Mouse (Mus musculus) kidney, postnatal 0 days (tissue): Measurements from ENCODE around the gene Zfp318. TPM values are rescaled to one million over a fixed set of nuclear protein-coding genes. Genes with fewer than 3 reads are reported as not detected.

Source experiments
- ATAC-seq: fragments of 200-750 bp; cut with Nextera tagmentation; replicated peaks from 2 replicates; pipeline ENCODE4 v1.8.0; 2017; ENCODE audit warnings: low read depth, moderate number of reproducible peaks, moderate TSS enrichment, moderate library complexity; ENCODE audit not compliant: low FRiP score
- DNase-seq: peaks from one replicate; pipeline ENCODE4 v3.0.0-alpha.2; 2016; ENCODE audit warnings: low spot score
- H3K27ac ChIP-seq: fragments of 300-500 bp; sonication (generic); 2 replicates; pipeline ENCODE4 v1.5.1; 2014; ENCODE audit warnings: mild to moderate bottlenecking
- H3K27me3 ChIP-seq: fragments of 300-500 bp; sonication (generic); 2 replicates; pipeline ENCODE4 v1.6.1; 2014; ENCODE audit warnings: low read length, mixed read lengths; ENCODE audit not compliant: insufficient read depth
- H3K36me3 ChIP-seq: fragments of 300-500 bp; sonication (generic); 2 replicates; pipeline ENCODE4 v1.6.1; 2014; ENCODE audit warnings: low read length, mixed read lengths; ENCODE audit not compliant: insufficient read depth
- H3K4me1 ChIP-seq: fragments of 300-500 bp; sonication (generic); replicated peaks from 2 replicates; pipeline ENCODE4 v1.6.1; 2014; ENCODE audit warnings: antibody characterized with exemption, low read length, mixed read lengths; ENCODE audit not compliant: insufficient read depth
- H3K4me2 ChIP-seq: fragments of 300-500 bp; sonication (generic); 2 replicates; pipeline ENCODE4 v1.6.1; 2014; ENCODE audit warnings: mild to moderate bottlenecking, low read length, moderate library complexity, mixed read lengths
- H3K4me3 ChIP-seq: fragments of 300-500 bp; sonication (generic); replicated peaks from 2 replicates; pipeline ENCODE4 v1.5.1; 2014; ENCODE audit warnings: low read depth, low read length
- H3K9ac ChIP-seq: fragments of 300-500 bp; sonication (generic); 2 replicates; pipeline ENCODE4 v1.6.1; 2014; ENCODE audit warnings: low read depth, low read length
- H3K9me3 ChIP-seq: fragments of 300-500 bp; sonication (generic); replicated peaks from 2 replicates; pipeline ENCODE4 v1.6.1; 2016; ENCODE audit warnings: low read length, inconsistent platforms, mixed read lengths
- CTCF ChIP-seq: IDR thresholded peaks from 2 replicates; pipeline ENCODE4 v1.5.1; 2016; ENCODE audit warnings: antibody characterized with exemption, low read depth, mild to moderate bottlenecking, moderate library complexity
- WGBS: fragments of 180-500 bp; shearing (Covaris S2); extraction: QIAGEN DNeasy Blood & Tissue Kit; methylation state at CpG from one replicate; pipeline ENCODE4 v1.1.7; 2014; 5-methylcytosine and 5-hydroxymethylcytosine counted together
- polyA plus RNA-seq: library from polyadenylated mRNA; unstranded; fragments of >200 nt; fragmentation: Nextera tagmentation; extraction: Ambion mirVana; gene quantifications from 2 replicates; pipeline ENCODE4 v1.2.1, GENCODE M21; 2015

Zfp318 gene
- polyA plus RNA-seq, 1 experiment from 2014 or later: 6.3 TPM

DNA sequence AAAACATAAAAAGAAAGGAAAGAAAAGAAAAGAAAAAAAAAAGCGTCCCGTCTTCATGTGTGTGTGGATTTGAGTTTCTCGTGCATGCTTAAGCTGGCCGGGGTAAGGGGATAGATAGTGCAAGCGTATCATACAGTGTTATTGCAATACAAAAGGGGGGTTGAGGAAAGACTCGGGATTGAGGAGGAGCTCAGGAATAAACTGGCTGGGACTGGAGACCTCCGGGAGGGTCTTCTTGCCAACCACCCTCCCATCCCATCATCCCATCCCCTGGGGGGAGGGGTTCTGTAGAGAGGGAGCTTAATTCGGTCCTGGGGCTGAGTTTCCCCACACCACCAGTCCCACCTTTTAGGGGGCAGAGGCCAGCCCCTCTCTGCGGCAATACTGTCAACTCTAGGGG, 71.0 kb downstream of the Zfp318 start:
- 3% methylated on average over 9 of the region's 9 CpGs for WGBS
- peak overlapping the region; percentile 38 for H3K4me3 ChIP-seq
- H3K9ac ChIP-seq: no peak overlapping the region
- H3K4me1 ChIP-seq: peaks cover 12% of the 10 kb centered on the region; the same call in 1 of the 2 replicates
- TF ChIP-seq CTCF: no peak
- peak; percentile 18 for DNase-seq
- peaks cover 30% of the 10 kb centered on the region for H3K27me3 ChIP-seq
- no peaks in the 10 kb centered on the region for H3K36me3 ChIP-seq
- ATAC-seq: no peak
- H3K27ac ChIP-seq: no peak overlapping the region
- H3K9me3 ChIP-seq: no peaks in the 10 kb centered on the region
- H3K4me2 ChIP-seq: peak overlapping the region; percentile 76

- Histone ChIP-seq H3K27ac (no peak overlapping the region), H3K4me3 (peak overlapping the region; percentile 38), H3K36me3 (no peaks in the 10 kb centered on the region), H3K27me3 (peaks cover 35% of the 10 kb centered on the region), H3K9me3 (no peaks in the 10 kb centered on the region), H3K4me2 (peak overlapping the region; percentile 76), H3K4me1 (peaks cover 12% of the 10 kb centered on the region; the same call in 1 of the 2 replicates), H3K9ac (no peak overlapping the region)
- peak; percentile 32 for DNase-seq
- no peak for ATAC-seq
- WGBS: 2% methylated on average over 33 of the region's 33 CpGs
- TF ChIP-seq CTCF: no peak
Observed at GRCm38 (mm10) chr17:46455110-46455691, 71.7 kb downstream of the Zfp318 start.

GRCm38 (mm10) chr17:46457791-46458190, 74.3 kb downstream of the Zfp318 start:
- ATAC-seq (no peak), DNase-seq (peak; percentile 29)
- Histone ChIP-seq H3K27ac (no peak overlapping the region), H3K9me3 (no peaks in the 10 kb centered on the region), H3K4me1 (peaks cover 20% of the 10 kb centered on the region; the same call in 1 of the 2 replicates), H3K4me3 (no peak overlapping the region), H3K4me2 (no peak overlapping the region), H3K27me3 (peaks cover 38% of the 10 kb centered on the region), H3K9ac (no peak overlapping the region), H3K36me3 (no peaks in the 10 kb centered on the region)
- TF ChIP-seq CTCF: peak; percentile 58
- 11% methylated on average over 10 of the region's 10 CpGs for WGBS

- ATAC-seq (no peak), DNase-seq (no peak)
- Histone ChIP-seq H3K9ac (no peak overlapping the region), H3K36me3 (no peaks in the 10 kb centered on the region), H3K27ac (no peak overlapping the region), H3K9me3 (no peaks in the 10 kb centered on the region), H3K4me1 (peaks cover 20% of the 10 kb centered on the region; the same call in 1 of the 2 replicates), H3K4me3 (no peak overlapping the region), H3K27me3 (peaks cover 32% of the 10 kb centered on the region), H3K4me2 (no peak overlapping the region)
- 36% methylated on average over 3 of the region's 3 CpGs for WGBS
- no peak for TF ChIP-seq CTCF
Observed at GRCm38 (mm10) chr17:46458439-46458838, 74.9 kb downstream of the Zfp318 start.

DNA sequence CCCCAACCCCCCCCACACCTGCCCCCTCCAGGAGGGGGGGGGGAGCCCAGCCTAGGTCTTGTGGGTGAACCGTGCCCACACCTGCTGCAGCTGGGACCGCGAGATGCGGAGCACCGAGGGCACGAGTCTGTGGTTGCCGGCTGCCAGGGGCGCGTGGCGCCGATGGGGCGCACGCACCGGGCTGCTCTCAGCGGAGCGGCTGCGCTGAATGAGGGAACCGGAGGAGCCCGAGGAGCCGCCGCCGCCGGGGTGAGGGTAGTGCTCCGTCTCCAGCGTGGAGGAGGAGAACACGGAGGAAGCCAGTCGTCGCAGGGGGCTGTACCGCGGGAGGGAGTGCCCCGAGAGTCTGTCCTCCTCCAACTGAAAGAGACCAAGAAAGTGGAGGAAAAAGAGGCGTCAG, 77.1 kb downstream of the Zfp318 start:
- Histone ChIP-seq H3K9me3 (no peaks in the 10 kb centered on the region), H3K27me3 (peaks cover 26% of the 10 kb centered on the region), H3K4me1 (peaks cover 8% of the 10 kb centered on the region; the same call in 1 of the 2 replicates), H3K36me3 (no peaks in the 10 kb centered on the region), H3K4me2 (peak overlapping the region; percentile 51), H3K4me3 (peak overlapping the region; percentile 16), H3K9ac (peak overlapping the region; percentile 44; the same call in 1 of the 2 replicates), H3K27ac (no peak overlapping the region)
- peak; percentile 26 for DNase-seq
- WGBS: under 1% methylated on average over 31 of the region's 32 CpGs
- no peak for TF ChIP-seq CTCF
- no peak; the same call in 1 of the 2 replicates for ATAC-seq

GRCm38 (mm10) chr17:46461347-46461746, 77.8 kb downstream of the Zfp318 start:
- H3K27me3 ChIP-seq: peaks cover 24% of the 10 kb centered on the region
- no peaks in the 10 kb centered on the region for H3K9me3 ChIP-seq
- H3K36me3 ChIP-seq: no peaks in the 10 kb centered on the region
- H3K4me1 ChIP-seq: peaks cover 8% of the 10 kb centered on the region; the same call in 1 of the 2 replicates
- ATAC-seq (no peak), DNase-seq (peak; percentile 45)
- peak overlapping the region; percentile 51 for H3K4me2 ChIP-seq
- H3K4me3 ChIP-seq: peak overlapping the region; percentile 16; the same call in 1 of the 2 replicates
- peak; percentile 46 for TF ChIP-seq CTCF
- no peak overlapping the region for H3K27ac ChIP-seq
- WGBS: 8% methylated on average over 8 of the region's 8 CpGs
- H3K9ac ChIP-seq: no peak overlapping the region

DNA sequence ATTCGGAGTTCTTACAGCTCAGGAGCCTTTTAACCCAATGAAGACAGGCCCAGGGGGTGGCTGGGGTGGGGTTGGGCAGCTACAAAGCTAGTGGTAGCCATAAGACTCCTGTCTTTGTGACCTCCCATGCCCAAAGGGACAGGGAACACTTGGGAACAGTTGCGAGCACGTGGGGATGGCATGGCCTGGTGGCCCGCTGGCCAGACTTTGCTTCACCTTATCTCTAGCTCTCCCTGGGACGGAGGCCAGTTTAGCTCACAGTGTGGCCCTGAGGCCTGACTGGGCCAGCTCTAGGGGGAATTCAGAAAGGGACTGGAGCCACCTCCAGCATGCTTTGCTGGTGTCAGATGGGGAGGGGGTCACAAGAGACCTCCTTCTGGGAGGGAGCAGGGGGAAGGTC, 78.7 kb downstream of the Zfp318 start:
- DNase-seq (no peak), ATAC-seq (no peak)
- no peaks in the 10 kb centered on the region for H3K36me3 ChIP-seq
- no peaks in the 10 kb centered on the region for H3K9me3 ChIP-seq
- 83% methylated on average over 5 of the region's 5 CpGs for WGBS
- peaks cover 8% of the 10 kb centered on the region; the same call in 1 of the 2 replicates for H3K4me1 ChIP-seq
- no peak overlapping the region for H3K4me2 ChIP-seq
- no peak overlapping the region for H3K4me3 ChIP-seq
- H3K27ac ChIP-seq: no peak overlapping the region
- peaks cover 19% of the 10 kb centered on the region for H3K27me3 ChIP-seq
- H3K9ac ChIP-seq: no peak overlapping the region
- no peak for TF ChIP-seq CTCF
